Mouse (Mus musculus): ENCODE measurements around the gene Stk16. TPM values are rescaled to one million over a fixed set of nuclear protein-coding genes. Genes with fewer than 3 reads are reported as not detected.

Stk16 gene
- polyA plus RNA-seq, 1 experiment from 2014 or later, result 119 TPM

- ATAC-seq (ENCODE audit: insufficient read depth), result peak; percentile 28; the same call in 1 of the 2 replicates
- 2% methylated on average over 8 of the region's 8 CpGs for WGBS
These were observed 24.0 kb downstream of the Stk16 start for GRCm38 (mm10) chr1:75234606-75235005.

GRCm38 (mm10) chr1:75236117-75237050, 25.7 kb downstream of the Stk16 start, which contains the start of gene Dnajb2:
Gene Dnajb2 (plus strand): TSS chr1:75236406.
- H3K4me1 ChIP-seq (ENCODE audit: insufficient read depth), result peaks cover 4% of the 10 kb centered on the region; the same call in 1 of the 2 replicates
- H3K27me3 ChIP-seq (ENCODE audit: insufficient read depth, low read length), result no peaks in the 10 kb centered on the region
- TF ChIP-seq CTCF (IDR thresholded peaks at IDR 0.05; ENCODE audit: low read depth), result no peak
- WGBS, result under 1% methylated on average over 64 of the region's 64 CpGs
- H3K9me3 ChIP-seq (ENCODE audit: low read depth, low read length), result no peaks in the 10 kb centered on the region
- peaks cover 7% of the 10 kb centered on the region; the same call in 1 of the 2 replicates for H3K36me3 ChIP-seq (ENCODE audit: insufficient read depth)
- peak within 1 kb of the TSS; percentile 89 for H3K27ac ChIP-seq (ENCODE audit: low read depth)
- DNase-seq (peak; percentile 88), ATAC-seq (ENCODE audit: insufficient read depth) (peak; percentile 94)
- H3K9ac ChIP-seq, result peak within 1 kb of the TSS; percentile 74
- peak within 1 kb of the TSS; percentile 92 for H3K4me2 ChIP-seq
- H3K4me3 ChIP-seq (ENCODE audit: low read depth, low read length), result peak within 1 kb of the TSS; percentile 68

More at GRCm38 (mm10) chr1:75234606-75235005, 24.0 kb downstream of the Stk16 start:
- Histone ChIP-seq H3K36me3 (ENCODE audit: insufficient read depth) (no peaks in the 10 kb centered on the region), H3K4me1 (ENCODE audit: insufficient read depth) (peaks cover 4% of the 10 kb centered on the region; the same call in 1 of the 2 replicates), H3K27ac (ENCODE audit: low read depth) (no peak overlapping the region), H3K9ac (no peak overlapping the region), H3K4me3 (ENCODE audit: low read depth, low read length) (no peak overlapping the region), H3K9me3 (ENCODE audit: low read depth, low read length) (no peaks in the 10 kb centered on the region), H3K27me3 (ENCODE audit: insufficient read depth, low read length) (no peaks in the 10 kb centered on the region), H3K4me2 (no peak overlapping the region)
- TF ChIP-seq CTCF (IDR thresholded peaks at IDR 0.05; ENCODE audit: low read depth), result peak; percentile 71
- peak; percentile 75 for DNase-seq

DNA sequence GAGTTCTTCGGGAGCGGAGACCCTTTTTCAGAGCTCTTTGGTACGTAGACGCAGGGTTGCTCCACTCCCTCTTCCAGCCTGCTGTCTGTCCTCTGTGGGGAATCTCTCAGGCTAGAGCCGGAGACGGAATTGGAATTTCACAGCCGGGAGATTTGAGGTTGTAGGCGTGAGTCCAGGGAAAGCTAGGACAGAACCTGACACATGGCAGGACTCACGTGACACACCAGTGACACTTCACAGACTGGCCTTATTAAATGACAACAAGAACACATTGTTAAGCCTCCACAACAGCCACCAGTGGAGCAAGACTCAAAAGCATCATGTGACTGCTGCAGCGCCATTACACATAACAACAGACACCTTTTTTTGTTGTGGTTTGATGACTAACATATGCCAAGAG, 29.0 kb downstream of the Stk16 start:
- H3K36me3 ChIP-seq (ENCODE audit: insufficient read depth), result peaks cover 21% of the 10 kb centered on the region
- DNase-seq, result no peak

GRCm38 (mm10) chr1:75243411-75243810, 32.8 kb downstream of the Stk16 start:
- Histone ChIP-seq H3K4me2 (no peak overlapping the region), H3K9ac (no peak overlapping the region), H3K9me3 (ENCODE audit: low read depth, low read length) (no peaks in the 10 kb centered on the region), H3K4me3 (ENCODE audit: low read depth, low read length) (no peak overlapping the region), H3K27me3 (ENCODE audit: insufficient read depth, low read length) (no peaks in the 10 kb centered on the region), H3K4me1 (ENCODE audit: insufficient read depth) (peaks cover 7% of the 10 kb centered on the region; the same call in 1 of the 2 replicates), H3K27ac (ENCODE audit: low read depth) (no peak overlapping the region), H3K36me3 (ENCODE audit: insufficient read depth) (peaks cover 21% of the 10 kb centered on the region)
- 85% methylated on average over 14 of the region's 14 CpGs for WGBS
- no peak for TF ChIP-seq CTCF (IDR thresholded peaks at IDR 0.05; ENCODE audit: low read depth)
- DNase-seq (no peak), ATAC-seq (ENCODE audit: insufficient read depth) (no peak)

More for the DNA sequence above, 29.0 kb downstream of the Stk16 start:
- Histone ChIP-seq H3K27me3 (ENCODE audit: insufficient read depth, low read length) (no peaks in the 10 kb centered on the region), H3K4me3 (ENCODE audit: low read depth, low read length) (no peak overlapping the region), H3K9me3 (ENCODE audit: low read depth, low read length) (no peaks in the 10 kb centered on the region), H3K4me2 (no peak overlapping the region), H3K27ac (ENCODE audit: low read depth) (no peak overlapping the region), H3K4me1 (ENCODE audit: insufficient read depth) (peaks cover 4% of the 10 kb centered on the region; the same call in 1 of the 2 replicates), H3K9ac (no peak overlapping the region)
- 80% methylated on average over 10 of the region's 10 CpGs for WGBS
- no peak for TF ChIP-seq CTCF (IDR thresholded peaks at IDR 0.05; ENCODE audit: low read depth)
- ATAC-seq (ENCODE audit: insufficient read depth), result no peak

DNA sequence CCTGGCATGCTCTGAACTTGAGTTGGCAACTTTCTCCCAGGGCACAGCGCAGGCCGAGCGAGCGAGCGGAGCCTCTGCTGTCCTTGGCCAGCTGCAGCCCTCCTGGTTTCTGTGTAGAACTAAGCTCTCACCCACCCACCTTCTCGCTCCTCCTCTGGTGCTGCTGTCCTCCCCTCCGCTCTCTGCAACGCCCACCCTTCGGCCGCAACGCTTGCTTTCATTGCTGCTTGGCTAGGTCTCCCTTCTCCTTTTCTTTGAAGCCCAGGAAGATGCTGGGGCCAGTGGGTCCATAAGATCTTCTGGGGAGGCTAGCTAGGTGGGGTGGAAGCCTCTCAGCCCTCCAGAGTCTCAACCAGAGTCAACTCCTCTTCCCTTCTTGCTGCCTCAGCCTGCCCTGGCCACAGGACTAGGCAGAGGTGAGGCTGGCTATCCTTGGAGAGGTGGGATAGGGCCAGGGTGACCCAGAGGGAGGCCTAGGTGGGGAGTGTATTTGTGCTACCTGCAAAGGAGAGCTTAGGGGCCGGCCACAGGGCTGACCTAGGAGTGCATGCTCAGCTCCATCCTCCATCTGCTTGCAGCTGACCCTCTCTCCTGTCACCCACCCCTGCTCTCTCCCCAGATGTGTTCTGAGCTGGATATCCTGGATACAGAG, 33.7 kb downstream of the Stk16 start:
- Histone ChIP-seq H3K27ac (ENCODE audit: low read depth) (no peak overlapping the region), H3K36me3 (ENCODE audit: insufficient read depth) (peaks cover 21% of the 10 kb centered on the region), H3K9ac (no peak overlapping the region), H3K9me3 (ENCODE audit: low read depth, low read length) (no peaks in the 10 kb centered on the region), H3K27me3 (ENCODE audit: insufficient read depth, low read length) (no peaks in the 10 kb centered on the region), H3K4me1 (ENCODE audit: insufficient read depth) (peaks cover 7% of the 10 kb centered on the region; the same call in 1 of the 2 replicates), H3K4me2 (no peak overlapping the region), H3K4me3 (ENCODE audit: low read depth, low read length) (no peak overlapping the region)
- DNase-seq (no peak), ATAC-seq (ENCODE audit: insufficient read depth) (no peak; the same call in 1 of the 2 replicates)
- TF ChIP-seq CTCF (IDR thresholded peaks at IDR 0.05; ENCODE audit: low read depth), result no peak
- 87% methylated on average over 12 of the region's 12 CpGs for WGBS

DNA sequence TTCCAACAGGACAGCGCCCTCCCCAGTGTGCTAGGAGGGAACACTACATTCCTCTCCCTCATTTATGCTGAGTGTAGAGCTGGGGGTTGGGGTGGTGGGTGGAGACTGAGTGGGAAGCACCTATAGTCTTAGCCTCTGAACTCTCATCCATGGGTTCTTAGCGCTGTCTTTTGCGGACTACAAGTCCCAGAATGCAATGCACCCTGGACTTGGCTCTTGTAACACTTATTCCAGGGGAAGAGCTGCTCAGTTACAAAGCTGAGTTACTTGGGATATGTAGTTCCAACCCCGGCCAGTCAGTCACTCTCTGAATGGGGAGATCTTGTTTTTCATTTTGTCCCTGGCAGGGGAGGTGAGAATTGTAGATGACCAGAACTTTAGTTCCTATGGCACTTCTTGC, 34.2 kb downstream of the Stk16 start:
- no peaks in the 10 kb centered on the region for H3K27me3 ChIP-seq (ENCODE audit: insufficient read depth, low read length)
- H3K36me3 ChIP-seq (ENCODE audit: insufficient read depth), result peaks cover 21% of the 10 kb centered on the region
- peak; percentile 81 for DNase-seq
- H3K9ac ChIP-seq, result no peak overlapping the region
- H3K27ac ChIP-seq (ENCODE audit: low read depth), result no peak overlapping the region
- TF ChIP-seq CTCF (IDR thresholded peaks at IDR 0.05; ENCODE audit: low read depth), result no peak
- no peak overlapping the region for H3K4me3 ChIP-seq (ENCODE audit: low read depth, low read length)
- no peaks in the 10 kb centered on the region for H3K9me3 ChIP-seq (ENCODE audit: low read depth, low read length)
- 19% methylated on average over 4 of the region's 4 CpGs for WGBS
- peak; percentile 55; the same call in 1 of the 2 replicates for ATAC-seq (ENCODE audit: insufficient read depth)
- H3K4me1 ChIP-seq (ENCODE audit: insufficient read depth), result peaks cover 7% of the 10 kb centered on the region; the same call in 1 of the 2 replicates
- no peak overlapping the region for H3K4me2 ChIP-seq

All from lung, embryonic 14.5 days (tissue).